Comparison of ENCODE assay signal across 29 mouse cellular contexts in the genomic region with DNA sequence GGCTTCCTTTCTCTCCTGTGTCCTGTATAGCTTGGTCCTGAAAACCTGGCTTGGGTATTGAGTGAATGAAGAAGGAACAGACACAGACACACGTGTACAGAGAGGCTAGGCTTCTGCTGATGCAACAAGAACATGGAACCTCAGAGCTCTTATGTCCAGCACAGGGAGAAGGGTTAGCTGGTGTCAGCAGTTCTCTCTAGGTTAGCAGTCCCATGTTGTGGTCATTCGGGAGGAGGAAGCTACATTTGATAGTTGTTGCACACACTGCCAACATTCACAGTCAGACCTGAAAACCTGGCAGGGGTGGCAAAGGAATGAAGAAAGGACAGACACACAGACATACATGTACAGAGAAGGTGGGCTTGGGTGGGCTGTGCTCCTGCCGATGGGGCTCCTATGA. TPM values are rescaled to one million over a fixed set of nuclear protein-coding genes. Genes with fewer than 3 reads are reported as not detected.
A peak's percentile ranks its signal among the peaks of the same experiment; 100 is the strongest.
DNase-seq lines count a peak whose midpoint lies in the region; ATAC-seq and TF ChIP-seq lines count a peak whose summit lies in the region.
"Had no signal": no experiment of that assay in that cellular context is flagged by ENCODE, and none has a peak within 500 bp of the region (broad histone marks: within the 10 kb centered on the region; RNA-seq: fewer than 3 reads in every experiment).

No protein-coding gene starts in this region.

- peak overlapping the region; percentile 76 for H3K4me2 ChIP-seq in liver, embryonic 12.5 days
- H3K4me2 ChIP-seq in liver, postnatal 0 days (ENCODE audit: low read depth, low read length): no peak overlapping the region
- H3K4me2 ChIP-seq: embryonic facial prominence, embryonic 15.5 days; forebrain, embryonic 12.5 days; heart, embryonic 12.5 days; hindbrain, embryonic 15.5 days; limb, embryonic 15.5 days; midbrain, embryonic 12.5 days; neural tube, embryonic 13.5 days had no signal

- H3K9ac ChIP-seq in liver, adult 2 months (ENCODE audit: low read depth, low read length): no peak overlapping the region
- peak overlapping the region; percentile 87 for H3K9ac ChIP-seq in liver, embryonic 12.5 days
- H3K9ac ChIP-seq in liver, postnatal 0 days (replicated peaks): no peak overlapping the region
- H3K9ac ChIP-seq: embryonic facial prominence, embryonic 15.5 days; forebrain, embryonic 12.5 days; heart, embryonic 12.5 days; hindbrain, embryonic 15.5 days; limb, embryonic 15.5 days; midbrain, embryonic 12.5 days; neural tube, embryonic 13.5 days had no signal

- ATAC-seq in liver, embryonic 12.5 days: no peak
- ATAC-seq in liver, postnatal 0 days: no peak
- peak; percentile 47; the same call in 1 of the 2 replicates for ATAC-seq in neutrophil, adult 5-6 weeks (ENCODE audit: extremely low read depth, insufficient number of reproducible peaks, low FRiP score, poor library complexity, severe bottlenecking)
- no peak for ATAC-seq in activated CD4-positive, CD25-positive, alpha-beta regulatory T cell, adult 4 months
- ATAC-seq: Patski had no signal

- H3K27me3 ChIP-seq in liver, adult 2 months (ENCODE audit: control insufficient read depth, insufficient read depth, low read length): no peaks in the 10 kb centered on the region
- peaks cover 4% of the 10 kb centered on the region; the same call in 1 of the 2 replicates for H3K27me3 ChIP-seq in liver, embryonic 12.5 days (replicated peaks)
- H3K27me3 ChIP-seq in liver, postnatal 0 days (ENCODE audit: insufficient read depth, low read length): no peaks in the 10 kb centered on the region
- H3K27me3 ChIP-seq in hindbrain, embryonic 10.5 days (ENCODE audit: insufficient read depth, poor library complexity, severe bottlenecking): no peaks in the 10 kb centered on the region
- H3K27me3 ChIP-seq: forebrain, embryonic 12.5 days; hindbrain, embryonic 15.5 days; limb, embryonic 15.5 days; midbrain, embryonic 12.5 days; neural tube, embryonic 13.5 days had no signal

- no peaks in the 10 kb centered on the region for H3K79me2 ChIP-seq in liver, adult 2 months (ENCODE audit: control insufficient read depth, insufficient read depth, low read length)

- TF ChIP-seq EP300 in liver, postnatal 0 days (IDR thresholded peaks at IDR 0.05; ENCODE audit: low read depth): no peak

- H3K4me1 ChIP-seq in liver, adult 2 months (ENCODE audit: control insufficient read depth, insufficient read depth, low read length): peaks cover 3% of the 10 kb centered on the region; the same call in 1 of the 2 replicates
- peaks cover 43% of the 10 kb centered on the region for H3K4me1 ChIP-seq in liver, embryonic 12.5 days
- H3K4me1 ChIP-seq in liver, postnatal 0 days (ENCODE audit: insufficient read depth): peaks cover 16% of the 10 kb centered on the region
- no peaks in the 10 kb centered on the region for H3K4me1 ChIP-seq in hindbrain, embryonic 10.5 days (replicated peaks)
- H3K4me1 ChIP-seq: embryonic facial prominence, embryonic 10.5 days; embryonic facial prominence, embryonic 15.5 days; forebrain, embryonic 12.5 days; hindbrain, embryonic 15.5 days; limb, embryonic 15.5 days; midbrain, embryonic 12.5 days; neural tube, embryonic 13.5 days had no signal

- peak; percentile 14 for DNase-seq in liver, adult 2 months (ENCODE audit: extremely low read depth, low read depth, low spot score)
- no peak for DNase-seq in liver
- no peak for DNase-seq in liver, postnatal 0 days
- DNase-seq in kidney, adult 9 months: no peak
- DNase-seq in hindbrain, embryonic 10.5 days (ENCODE audit: low spot score): no peak
- DNase-seq: adrenal gland, postnatal 25 days; cerebellum, adult 8-10 months; cerebellum, postnatal 25 days; gastrocnemius, postnatal 25 days; heart, adult 2 months; kidney, adult 2 months; layer of hippocampus, adult 9-11 months; retina, postnatal 1 day; right cerebral cortex, postnatal 14 days had no signal

- no peaks in the 10 kb centered on the region for H3K36me3 ChIP-seq in liver, adult 2 months (ENCODE audit: control insufficient read depth, insufficient read depth, low read length)
- peaks cover 7% of the 10 kb centered on the region; the same call in 1 of the 2 replicates for H3K36me3 ChIP-seq in liver, embryonic 12.5 days
- no peaks in the 10 kb centered on the region for H3K36me3 ChIP-seq in liver, postnatal 0 days (replicated peaks; ENCODE audit: insufficient read depth, low read length)
- H3K36me3 ChIP-seq in hindbrain, embryonic 10.5 days: no peaks in the 10 kb centered on the region
- H3K36me3 ChIP-seq: embryonic facial prominence, embryonic 10.5 days; embryonic facial prominence, embryonic 15.5 days; forebrain, embryonic 12.5 days; G1E; heart, embryonic 12.5 days; hindbrain, embryonic 15.5 days; limb, embryonic 10.5 days; limb, embryonic 15.5 days; midbrain, embryonic 12.5 days; neural tube, embryonic 13.5 days had no signal

- no peaks in the 10 kb centered on the region for H3K9me3 ChIP-seq in liver, embryonic 12.5 days (replicated peaks)
- no peaks in the 10 kb centered on the region for H3K9me3 ChIP-seq in liver, postnatal 0 days (ENCODE audit: low read length)
- no peaks in the 10 kb centered on the region for H3K9me3 ChIP-seq in hindbrain, embryonic 10.5 days
- H3K9me3 ChIP-seq: embryonic facial prominence, embryonic 10.5 days; embryonic facial prominence, embryonic 15.5 days; forebrain, embryonic 12.5 days; G1E; heart, embryonic 12.5 days; hindbrain, embryonic 15.5 days; limb, embryonic 10.5 days; limb, embryonic 15.5 days; midbrain, embryonic 12.5 days; neural tube, embryonic 13.5 days had no signal

- H3K4me3 ChIP-seq in liver, adult 2 months (ENCODE audit: insufficient read depth, low read depth, low read length): no peak overlapping the region
- no peak overlapping the region for H3K4me3 ChIP-seq in liver, embryonic 12.5 days
- no peak overlapping the region for H3K4me3 ChIP-seq in liver, postnatal 0 days (ENCODE audit: low read depth, low read length)
- H3K4me3 ChIP-seq in hindbrain, embryonic 10.5 days: no peak overlapping the region
- H3K4me3 ChIP-seq: embryonic facial prominence, embryonic 10.5 days; embryonic facial prominence, embryonic 15.5 days; forebrain, embryonic 12.5 days; heart, adult 2 months; heart, embryonic 12.5 days; hindbrain, embryonic 15.5 days; limb, embryonic 10.5 days; limb, embryonic 15.5 days; midbrain, embryonic 12.5 days; neural tube, embryonic 13.5 days had no signal

- 71% methylated on average over 3 of the region's 3 CpGs for WGBS in liver, adult 2 months
- WGBS in liver, embryonic 12.5 days (ENCODE audit: insufficient replicate concordance): 39% methylated on average over 3 of the region's 3 CpGs
- 64% methylated on average over 3 of the region's 3 CpGs for WGBS in liver, postnatal 0 days (ENCODE audit: insufficient replicate concordance)
- WGBS in hindbrain, embryonic 10.5 days: 79% methylated on average over 3 of the region's 3 CpGs

- no peak for TF ChIP-seq POLR2A in liver, adult 2 months (IDR thresholded peaks at IDR 0.05; ENCODE audit: extremely low read depth, insufficient read depth, low read length)

- H3K27ac ChIP-seq in liver, adult 2 months (replicated peaks; ENCODE audit: insufficient read depth, low read depth, low read length): no peak overlapping the region
- peak overlapping the region; percentile 98 for H3K27ac ChIP-seq in liver, embryonic 12.5 days
- H3K27ac ChIP-seq in liver, postnatal 0 days (ENCODE audit: low read depth): peak overlapping the region; percentile 94
- H3K27ac ChIP-seq in hindbrain, embryonic 10.5 days: no peak overlapping the region
- H3K27ac ChIP-seq: embryonic facial prominence, embryonic 10.5 days; embryonic facial prominence, embryonic 15.5 days; forebrain, embryonic 12.5 days; heart, adult 2 months; hindbrain, embryonic 15.5 days; kidney, postnatal 0 days; limb, embryonic 10.5 days; limb, embryonic 15.5 days; midbrain, embryonic 12.5 days; neural tube, embryonic 13.5 days had no signal

- no peak for TF ChIP-seq CTCF in liver, adult 2 months (IDR thresholded peaks at IDR 0.05; ENCODE audit: low read depth, low read length)
- no peak for TF ChIP-seq CTCF in liver, postnatal 0 days (IDR thresholded peaks at IDR 0.05; ENCODE audit: low read depth)

RNA-seq across cellular contexts. Expression of gene Lmo2, which starts 2.1 kb away (rescaled TPM):
- total RNA-seq in liver, adult 2 months (2014; rRNA removed): 4.5 and 5.1 TPM in 2 replicates
- polyA plus RNA-seq in liver, adult 2 months (2012; rRNA removed): 2.4 and 3.8 TPM in 2 replicates
- 188 and 194 TPM in 2 replicates for polyA plus RNA-seq in liver, embryonic 12.5 days (2016; fragmentation: Nextera tagmentation; extraction: Ambion mirVana)
- 58.8 and 63.7 TPM in 2 replicates for polyA plus RNA-seq in liver, postnatal 0 days (2015; fragmentation: Nextera tagmentation; extraction: Ambion mirVana)
- total RNA-seq in neutrophil, adult 5-6 weeks (2017): 134 and 151 TPM in 2 replicates
- polyA plus RNA-seq in hindbrain, embryonic 10.5 days (2016; fragmentation: Nextera tagmentation; extraction: Ambion mirVana): 15.8 and 21.2 TPM in 2 replicates
- 1 to 10 TPM in 1 of 2 experiments, under 1 TPM in 1; 0.21 to 1.6 TPM for polyA plus RNA-seq in activated CD4-positive, CD25-positive, alpha-beta regulatory T cell, adult 4 months (2017; shearing (Covaris generic))

Comparison
In these comparisons a context has a peak if more than half of its experiments do, and no peak if none do; other contexts are left out.
1. H3K27ac ChIP-seq: peak in liver, embryonic 12.5 days (single experiment) and liver, postnatal 0 days (single experiment); none in liver, adult 2 months (single experiment) and hindbrain, embryonic 10.5 days (single experiment).